ENCODE assay signal across 14 mouse cellular contexts in the genomic region with DNA sequence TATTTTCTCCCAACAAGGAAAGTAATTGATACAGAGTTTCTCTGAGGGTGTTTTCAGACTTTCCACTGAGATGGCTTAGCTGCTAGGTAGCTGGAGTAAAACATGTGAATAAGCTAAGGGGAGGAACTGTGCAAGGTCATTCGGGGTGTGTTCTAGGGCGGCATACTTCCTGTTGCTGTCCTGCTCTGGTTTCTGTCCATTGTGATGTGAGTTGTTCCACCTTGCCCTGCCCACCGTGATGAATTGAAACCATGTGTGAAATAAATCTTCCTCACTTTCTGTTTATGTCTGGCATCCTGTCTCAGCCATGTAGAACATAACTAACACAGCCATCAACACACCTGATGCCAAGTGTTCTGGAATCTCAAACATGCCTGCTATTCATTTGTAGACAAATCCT.
DNase-seq lines count a peak whose midpoint lies in the region; ATAC-seq and TF ChIP-seq lines count a peak whose summit lies in the region.
"Had no signal": no experiment of that assay in that cellular context is flagged by ENCODE, and none has a peak within 500 bp of the region (broad histone marks: within the 10 kb centered on the region; RNA-seq: fewer than 3 reads in every experiment).

No protein-coding gene starts in this region.

- H3K27me3 ChIP-seq in kidney, adult 2 months (replicated peaks; ENCODE audit: control insufficient read depth, insufficient read depth, low read length), result no peaks in the 10 kb centered on the region; the same call in 1 of the 2 replicates
- no peaks in the 10 kb centered on the region for H3K27me3 ChIP-seq in kidney, embryonic 16.5 days (ENCODE audit: insufficient read depth, low read length)
- no peaks in the 10 kb centered on the region for H3K27me3 ChIP-seq in embryonic facial prominence, embryonic 10.5 days (replicated peaks; ENCODE audit: low read depth, poor library complexity, severe bottlenecking)
- H3K27me3 ChIP-seq: limb, embryonic 12.5 days; lung, embryonic 15.5 days; neural tube, embryonic 15.5 days had no signal

- no peak overlapping the region for H3K9ac ChIP-seq in kidney, embryonic 16.5 days (replicated peaks; ENCODE audit: low read length)
- H3K9ac ChIP-seq: limb, embryonic 12.5 days; lung, embryonic 15.5 days; neural tube, embryonic 15.5 days had no signal

- TF ChIP-seq POLR2A in kidney, adult 2 months (IDR thresholded peaks at IDR 0.05; ENCODE audit: low read depth, low read length), result no peak

- H3K36me3 ChIP-seq in kidney, adult 2 months (ENCODE audit: control insufficient read depth, insufficient read depth, low read length), result no peaks in the 10 kb centered on the region
- H3K36me3 ChIP-seq in kidney, embryonic 16.5 days (ENCODE audit: insufficient read depth, low read length), result no peaks in the 10 kb centered on the region
- no peaks in the 10 kb centered on the region for H3K36me3 ChIP-seq in embryonic facial prominence, embryonic 10.5 days (replicated peaks)
- H3K36me3 ChIP-seq: forebrain, embryonic 10.5 days; limb, embryonic 12.5 days; lung, embryonic 15.5 days; neural tube, embryonic 15.5 days had no signal

- H3K4me2 ChIP-seq in kidney, embryonic 16.5 days (replicated peaks; ENCODE audit: low read depth, low read length), result no peak overlapping the region
- H3K4me2 ChIP-seq: limb, embryonic 12.5 days; lung, embryonic 15.5 days; neural tube, embryonic 15.5 days had no signal

- H3K27ac ChIP-seq in kidney, adult 2 months (ENCODE audit: insufficient read depth, low read depth, low read length), result no peak overlapping the region
- no peak overlapping the region for H3K27ac ChIP-seq in kidney, embryonic 16.5 days (ENCODE audit: low read length)
- no peak overlapping the region for H3K27ac ChIP-seq in embryonic facial prominence, embryonic 10.5 days (replicated peaks)
- H3K27ac ChIP-seq: forebrain, embryonic 10.5 days; limb, embryonic 12.5 days; lung, embryonic 15.5 days; neural tube, embryonic 15.5 days had no signal

- no peaks in the 10 kb centered on the region; the same call in 1 of the 2 replicates for H3K9me3 ChIP-seq in kidney, embryonic 16.5 days (ENCODE audit: low read length)
- H3K9me3 ChIP-seq in embryonic facial prominence, embryonic 10.5 days, result no peaks in the 10 kb centered on the region
- H3K9me3 ChIP-seq: forebrain, embryonic 10.5 days; limb, embryonic 12.5 days; lung, embryonic 15.5 days; neural tube, embryonic 15.5 days had no signal

- no peak overlapping the region for H3K4me3 ChIP-seq in kidney, adult 2 months (ENCODE audit: insufficient read depth, low read depth, low read length)
- H3K4me3 ChIP-seq in kidney, embryonic 16.5 days (ENCODE audit: low read length), result no peak overlapping the region
- no peak overlapping the region for H3K4me3 ChIP-seq in embryonic facial prominence, embryonic 10.5 days
- H3K4me3 ChIP-seq: forebrain, embryonic 10.5 days; limb, embryonic 12.5 days; lung, embryonic 15.5 days; neural tube, embryonic 15.5 days had no signal

- TF ChIP-seq CTCF in kidney, adult 2 months (conservative IDR thresholded peaks at IDR 0.05; ENCODE audit: insufficient read depth, insufficient read length, low read depth, low read length), result no peak

- ATAC-seq in kidney, embryonic 16.5 days (ENCODE audit: low FRiP score, low TSS enrichment), result no peak
- peak; percentile 80 for ATAC-seq in megakaryocyte, adult 5-6 weeks (ENCODE audit: poor library complexity, severe bottlenecking)
- ATAC-seq: intestine, postnatal 0 days had no signal

- H3K4me1 ChIP-seq in kidney, adult 2 months (ENCODE audit: control insufficient read depth, insufficient read depth, low read length), result no peaks in the 10 kb centered on the region
- H3K4me1 ChIP-seq in kidney, embryonic 16.5 days (ENCODE audit: insufficient read depth, low read length), result no peaks in the 10 kb centered on the region
- peaks cover 11% of the 10 kb centered on the region for H3K4me1 ChIP-seq in embryonic facial prominence, embryonic 10.5 days
- H3K4me1 ChIP-seq: forebrain, embryonic 10.5 days; lung, embryonic 15.5 days; neural tube, embryonic 15.5 days had no signal

- 36% methylated on average over 3 of the region's 3 CpGs for WGBS in kidney, adult 2 months
- 33% methylated on average over 3 of the region's 3 CpGs for WGBS in kidney, embryonic 16.5 days
- WGBS in embryonic facial prominence, embryonic 10.5 days, result 45% methylated on average over 3 of the region's 3 CpGs

- DNase-seq in kidney, adult 2 months, result peak; percentile 54
- DNase-seq in ZHBTc4 (ENCODE audit: low read depth, low spot score), result peak; percentile 28
- peak; percentile 24 for DNase-seq in embryonic facial prominence, embryonic 10.5 days (ENCODE audit: low spot score)
- DNase-seq in right cerebral cortex, adult 2 months (ENCODE audit: low spot score in 2 of 2), result no peak
- no peak for DNase-seq in thymus, postnatal 14 days
- DNase-seq: heart, postnatal 14 days; right cerebral cortex, postnatal 14 days had no signal

Comparison
In these comparisons a context has a peak if more than half of its experiments do, and no peak if none do; other contexts are left out.
1. DNase-seq: peak in kidney, adult 2 months (single experiment), ZHBTc4 (single experiment) and embryonic facial prominence, embryonic 10.5 days (single experiment); none in right cerebral cortex, adult 2 months (0 of 2) and thymus, postnatal 14 days (single experiment).